Mouse (Mus musculus) kidney, adult 2 months (tissue): ENCODE measurements around the gene Rptor.

Source experiments
- CTCF ChIP-seq: fragments of 200-500 bp; conservative IDR thresholded peaks from 2 replicates; pipeline ENCODE4 v1.5.1; 2011; ENCODE audit warnings: low read depth, mild to moderate bottlenecking, control low read depth, low read length, moderate library complexity, mixed read lengths; ENCODE audit not compliant: insufficient read depth, insufficient read length
- POLR2A ChIP-seq: fragments of 200-500 bp; IDR thresholded peaks from one replicate; pipeline ENCODE4 v1.6.1; 2011; ENCODE audit warnings: low read depth, low read length, control low read depth

DNA sequence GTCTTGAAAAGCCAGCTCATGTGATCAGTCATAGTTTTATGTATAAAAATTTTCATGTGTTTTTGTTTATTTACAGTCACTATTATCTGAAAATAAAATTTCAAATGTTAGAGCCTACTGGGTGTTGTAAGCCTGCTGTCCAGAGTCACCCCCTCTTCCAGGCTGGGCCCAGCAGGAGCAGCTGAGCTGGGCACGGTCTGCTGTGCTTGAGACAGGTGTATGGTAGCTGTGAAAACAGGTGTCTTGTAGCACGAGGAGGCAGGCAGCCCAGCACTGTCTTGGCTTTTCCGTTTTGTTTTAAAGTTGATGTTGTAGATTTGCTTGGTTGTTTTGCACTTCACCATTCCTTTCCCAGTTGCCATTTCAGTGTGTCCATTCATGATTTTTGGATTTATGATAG lies 87.2 kb downstream of the Rptor start:
- TF ChIP-seq CTCF (no peak), POLR2A (no peak)
